Comparison of ENCODE assay signal across 14 mouse cellular contexts in the genomic region with DNA sequence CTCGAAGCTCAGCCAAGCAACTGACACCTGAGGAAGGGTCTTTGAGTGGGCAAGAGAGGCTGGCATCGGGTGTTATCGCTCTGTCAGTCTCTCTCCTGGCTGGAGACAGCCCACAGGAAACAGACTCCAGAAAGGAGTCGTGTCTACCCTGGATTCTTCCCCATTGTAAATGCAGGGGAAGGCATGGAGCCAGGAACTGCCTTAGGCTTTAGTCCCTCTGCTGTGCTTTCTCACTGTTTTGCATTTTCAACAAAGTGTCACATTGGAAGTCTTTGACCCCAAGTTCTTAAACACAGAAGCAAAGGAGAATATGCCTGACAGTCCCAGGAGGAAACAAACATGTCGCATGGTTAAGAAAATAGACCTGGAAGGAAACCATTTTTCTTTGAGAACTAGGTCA.
DNase-seq lines count a peak whose midpoint lies in the region; ATAC-seq and TF ChIP-seq lines count a peak whose summit lies in the region.
"Had no signal": no experiment of that assay in that cellular context is flagged by ENCODE, and none has a peak within 500 bp of the region (broad histone marks: within the 10 kb centered on the region; RNA-seq: fewer than 3 reads in every experiment).

No protein-coding gene starts in this region.

- no peak for TF ChIP-seq EP300 in stomach, postnatal 0 days (optimal IDR thresholded peaks at IDR 0.05)

- no peak for ATAC-seq in stomach, embryonic 15.5 days (ENCODE audit: insufficient read depth, low FRiP score, low read depth)
- ATAC-seq in stomach, postnatal 0 days (ENCODE audit: low FRiP score, low TSS enrichment): no peak
- ATAC-seq: CD4-positive, CD25-positive, alpha-beta regulatory T cell, adult 4 months had no signal

- no peak overlapping the region for H3K9ac ChIP-seq in stomach, embryonic 15.5 days
- H3K9ac ChIP-seq in stomach, postnatal 0 days (ENCODE audit: low read length): no peak overlapping the region
- H3K9ac ChIP-seq: forebrain, embryonic 12.5 days; midbrain, embryonic 12.5 days had no signal

- DNase-seq in gastrocnemius, postnatal 10 days: peak; percentile 8
- no peak for DNase-seq in gastrocnemius, postnatal 14 days
- DNase-seq in kidney, postnatal 4 days: peak; percentile 41 to 45
- DNase-seq in kidney, adult 9 months: no peak
- no peak for DNase-seq in stomach, postnatal 0 days (ENCODE audit: low spot score)
- DNase-seq in T-cell, adult 2 months (ENCODE audit: low spot score): no peak
- DNase-seq in cerebellum, adult 11 months: no peak
- DNase-seq: cerebellum, adult 9-11 months; kidney, adult 11 months; thymus, postnatal 36 days had no signal

- H3K27me3 ChIP-seq in stomach, embryonic 15.5 days (replicated peaks): no peaks in the 10 kb centered on the region
- no peaks in the 10 kb centered on the region for H3K27me3 ChIP-seq in stomach, postnatal 0 days (ENCODE audit: control insufficient read depth, insufficient read depth, low read length)
- H3K27me3 ChIP-seq: forebrain, embryonic 12.5 days; midbrain, embryonic 12.5 days had no signal

- H3K4me2 ChIP-seq in stomach, embryonic 15.5 days: no peak overlapping the region
- no peak overlapping the region for H3K4me2 ChIP-seq in stomach, postnatal 0 days (replicated peaks; ENCODE audit: low read depth)
- H3K4me2 ChIP-seq: forebrain, embryonic 12.5 days; midbrain, embryonic 12.5 days had no signal

- H3K4me3 ChIP-seq in stomach, embryonic 15.5 days (replicated peaks): no peak overlapping the region
- H3K4me3 ChIP-seq in stomach, postnatal 0 days (ENCODE audit: low read depth, low read length): no peak overlapping the region
- H3K4me3 ChIP-seq: forebrain, embryonic 12.5 days; midbrain, embryonic 12.5 days had no signal

- H3K4me1 ChIP-seq in stomach, embryonic 15.5 days: no peaks in the 10 kb centered on the region
- H3K4me1 ChIP-seq in stomach, postnatal 0 days (replicated peaks; ENCODE audit: control insufficient read depth, insufficient read depth): no peaks in the 10 kb centered on the region

- no peaks in the 10 kb centered on the region for H3K36me3 ChIP-seq in stomach, embryonic 15.5 days
- H3K36me3 ChIP-seq in stomach, postnatal 0 days (ENCODE audit: control insufficient read depth, insufficient read depth, low read length): no peaks in the 10 kb centered on the region
- H3K36me3 ChIP-seq: forebrain, embryonic 12.5 days; midbrain, embryonic 12.5 days had no signal

- 56% methylated on average over 5 of the region's 5 CpGs for WGBS in stomach, embryonic 15.5 days
- WGBS in stomach, postnatal 0 days: 51% methylated on average over 5 of the region's 5 CpGs

- intact Hi-C loops in gastrocnemius, postnatal 14 days (cut with DNase I; ENCODE audit: low total_unique reads): no loop called here

- H3K9me3 ChIP-seq in stomach, embryonic 15.5 days: no peaks in the 10 kb centered on the region
- H3K9me3 ChIP-seq in stomach, postnatal 0 days (ENCODE audit: control insufficient read depth, low read length): no peaks in the 10 kb centered on the region
- H3K9me3 ChIP-seq: forebrain, embryonic 12.5 days; midbrain, embryonic 12.5 days had no signal

- H3K27ac ChIP-seq in stomach, embryonic 15.5 days: peak overlapping the region; percentile 16; the same call in 1 of the 2 replicates
- H3K27ac ChIP-seq in stomach, postnatal 0 days (replicated peaks): no peak overlapping the region
- H3K27ac ChIP-seq: forebrain, embryonic 12.5 days; midbrain, embryonic 12.5 days had no signal

- TF ChIP-seq CTCF in stomach, postnatal 0 days (IDR thresholded peaks at IDR 0.05; ENCODE audit: low read depth): no peak

Comparison
In these comparisons a context has a peak if more than half of its experiments do, and no peak if none do; other contexts are left out.
1. DNase-seq: peak in gastrocnemius, postnatal 10 days (single experiment) and kidney, postnatal 4 days (2 of 2); none in gastrocnemius, postnatal 14 days (single experiment), kidney, adult 9 months (single experiment), stomach, postnatal 0 days (single experiment), T-cell, adult 2 months (single experiment) and cerebellum, adult 11 months (single experiment).